Mouse (Mus musculus): ENCODE data around the gene Olfr715. TPM values are rescaled to one million over a fixed set of nuclear protein-coding genes. Genes with fewer than 3 reads are reported as not detected.
"Not testable (repeated sequence)": the region's sequence is repeated elsewhere in the genome, so short reads cannot be mapped to it uniquely, and the experiment has no call there.

The Olfr715 gene
- polyA plus RNA-seq (2015; fragmentation: Nextera tagmentation; extraction: Ambion mirVana), result not detected in 2 replicates

DNA sequence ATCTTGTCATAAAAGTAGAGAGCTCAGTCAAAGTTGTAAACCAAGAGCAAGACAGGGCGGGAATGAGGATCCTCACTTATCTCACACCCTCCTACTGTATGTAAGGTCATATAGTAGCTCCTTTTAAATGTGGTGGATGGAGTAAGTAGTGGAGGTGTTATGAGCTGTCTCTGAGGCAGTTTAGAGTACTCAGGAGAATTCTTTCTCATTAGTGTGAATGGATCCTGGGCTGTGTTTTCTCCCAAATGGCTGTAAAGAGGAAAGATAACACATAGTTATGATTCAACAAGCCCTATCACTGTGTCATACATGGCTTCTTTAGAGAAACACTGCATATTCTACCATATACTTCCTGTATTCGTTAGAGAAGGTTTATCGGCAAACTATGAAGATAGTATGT, at the start of gene Olfr715:
Gene Olfr715 (minus strand): TSS at position 101 of the 400 bp plus-strand sequence.
- H3K4me3 ChIP-seq; ATAC-seq (replicated peaks); H3K9me3 ChIP-seq; H3K9ac ChIP-seq; H3K27me3 ChIP-seq (replicated peaks); H3K27ac ChIP-seq; H3K4me2 ChIP-seq; H3K36me3 ChIP-seq (replicated peaks); H3K4me1 ChIP-seq: not testable (repeated sequence)
- WGBS, result 90% methylated on average over 3 of the region's 3 CpGs

DNA sequence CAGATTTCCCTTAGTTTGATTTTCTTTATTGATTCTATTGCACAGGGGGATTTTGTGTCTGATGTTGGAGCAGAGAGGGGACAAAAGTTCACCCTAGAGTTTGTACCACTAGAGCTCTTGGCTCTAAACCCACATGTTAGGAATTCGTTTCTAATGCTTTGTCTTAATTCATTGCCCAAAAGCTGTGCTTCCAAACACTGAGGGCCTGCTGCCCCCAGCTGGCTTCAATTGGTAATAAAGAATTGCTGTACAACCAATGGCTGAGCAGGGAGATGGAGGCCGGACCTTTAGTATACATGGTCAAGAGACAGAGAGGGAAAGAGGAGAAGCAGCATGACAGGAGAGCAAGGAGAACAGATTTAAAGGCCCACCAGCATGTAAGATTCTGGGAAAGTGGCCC, 49.5 kb upstream of the Olfr715 start:
- Histone ChIP-seq H3K9me3 (no peaks in the 10 kb centered on the region), H3K4me1 (no peaks in the 10 kb centered on the region), H3K36me3 (replicated peaks) (no peaks in the 10 kb centered on the region), H3K4me2 (no peak overlapping the region), H3K27ac (no peak overlapping the region), H3K9ac (no peak overlapping the region), H3K4me3 (no peak overlapping the region), H3K27me3 (replicated peaks) (no peaks in the 10 kb centered on the region)
- no peak for ATAC-seq (replicated peaks)
- WGBS, result 48% methylated on average over 2 of the region's 2 CpGs

DNA sequence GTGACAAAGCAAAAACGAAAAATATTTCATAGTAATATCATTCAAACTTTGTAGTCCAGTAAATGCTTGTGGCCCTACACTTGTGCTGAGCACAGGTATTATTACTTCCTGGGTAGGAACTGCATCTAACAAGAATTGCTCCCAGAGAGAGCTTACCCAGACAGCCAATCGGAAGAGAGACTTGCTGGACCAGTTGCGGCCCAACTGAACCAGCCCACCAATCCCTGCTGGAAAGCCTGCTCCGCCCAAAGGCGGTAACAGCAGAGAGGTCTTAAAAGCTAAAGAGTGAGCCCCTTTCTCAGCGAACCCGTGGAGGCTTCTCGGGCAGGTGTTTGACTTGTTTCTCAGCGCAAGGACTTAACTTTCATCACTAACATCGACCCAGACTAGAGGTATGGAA, 35.8 kb upstream of the Olfr715 start, which contains the start of gene Nlrp14:
Gene Nlrp14 (plus strand): TSS at position 301 of the 400 bp plus-strand sequence.
- ATAC-seq (replicated peaks), result no peak
- Histone ChIP-seq H3K27me3 (replicated peaks) (no peaks in the 10 kb centered on the region), H3K4me2 (no peak within 1 kb of the TSS), H3K9me3 (no peaks in the 10 kb centered on the region), H3K9ac (no peak within 1 kb of the TSS), H3K4me1 (no peaks in the 10 kb centered on the region), H3K36me3 (replicated peaks) (no peaks in the 10 kb centered on the region), H3K27ac (no peak within 1 kb of the TSS), H3K4me3 (no peak within 1 kb of the TSS)
- WGBS, result 86% methylated on average over 10 of the region's 10 CpGs

DNA sequence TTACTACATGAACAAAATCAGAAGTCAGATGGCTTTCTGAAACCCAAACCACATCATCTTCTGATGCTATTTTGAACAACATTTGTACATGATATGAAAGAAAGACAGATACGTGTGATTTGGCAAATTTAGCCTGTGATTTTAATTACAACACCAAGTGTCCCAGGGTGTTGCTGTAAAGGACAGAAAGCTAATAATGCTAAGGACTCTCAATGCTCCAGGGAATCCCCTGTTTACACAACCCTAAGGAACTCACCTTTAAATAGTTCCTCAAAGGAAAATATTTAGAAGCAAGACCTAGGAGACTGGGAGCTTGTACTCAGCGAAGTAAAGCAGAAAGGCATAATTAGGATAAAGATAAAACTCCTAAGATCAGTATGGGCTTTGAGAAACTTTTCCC, 7.1 kb upstream of the Olfr715 start, which contains the start of gene Olfr716:
Gene Olfr716 (plus strand): TSS at position 301 of the 400 bp plus-strand sequence.
- WGBS, result 75% methylated on average over 2 of the region's 2 CpGs
- not testable (repeated sequence) for H3K4me1 ChIP-seq; H3K36me3 ChIP-seq (replicated peaks); ATAC-seq (replicated peaks); H3K27ac ChIP-seq; H3K9ac ChIP-seq; H3K4me3 ChIP-seq; H3K9me3 ChIP-seq; H3K4me2 ChIP-seq; H3K27me3 ChIP-seq (replicated peaks)

DNA sequence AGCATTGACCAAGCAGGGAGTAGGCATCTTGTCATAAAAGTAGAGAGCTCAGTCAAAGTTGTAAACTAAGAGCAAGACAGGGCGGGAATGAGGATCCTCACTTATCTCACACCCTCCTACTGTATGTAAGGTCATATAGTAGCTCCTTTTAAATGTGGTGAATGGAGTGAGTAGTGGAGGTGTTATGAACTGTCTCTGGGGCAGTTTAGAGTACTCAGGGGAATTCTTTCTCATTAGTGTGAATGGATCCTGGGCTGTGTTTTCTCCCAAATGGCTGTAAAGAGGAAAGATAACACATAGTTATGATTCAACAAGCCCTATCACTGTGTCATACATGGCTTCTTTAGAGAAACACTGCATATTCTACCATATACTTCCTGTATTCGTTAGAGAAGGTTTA, 20.6 kb downstream of the Olfr715 start, which contains the start of gene Olfr715b:
Gene Olfr715b (minus strand): TSS at position 101 of the 400 bp plus-strand sequence.
- H3K9ac ChIP-seq; H3K36me3 ChIP-seq (replicated peaks); H3K9me3 ChIP-seq; H3K4me3 ChIP-seq; H3K27ac ChIP-seq; ATAC-seq (replicated peaks); H3K4me1 ChIP-seq; H3K27me3 ChIP-seq (replicated peaks); H3K4me2 ChIP-seq: not testable (repeated sequence)
- 89% methylated on average over 2 of the region's 2 CpGs for WGBS

DNA sequence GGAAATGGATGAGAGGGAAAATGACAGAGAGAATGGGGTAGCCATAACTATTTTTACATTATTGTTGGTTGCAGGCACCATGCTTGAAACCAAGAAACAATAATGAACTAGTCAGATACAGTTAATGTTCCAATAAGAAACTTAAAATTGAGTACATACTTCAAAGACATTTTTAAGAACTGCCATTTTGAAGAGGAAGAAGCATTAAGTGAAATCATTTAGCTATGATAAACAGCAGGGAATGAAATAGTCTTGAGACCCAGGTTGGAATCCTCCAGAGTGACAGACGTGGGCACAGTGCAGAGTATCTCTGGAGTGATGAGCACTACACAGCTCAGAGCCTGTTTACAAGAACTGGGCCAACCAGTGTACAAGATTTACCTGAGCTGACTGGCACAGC, 38.0 kb downstream of the Olfr715 start, which contains the start of gene Olfr17:
Gene Olfr17 (plus strand): TSS at position 301 of the 400 bp plus-strand sequence.
- Histone ChIP-seq H3K36me3 (replicated peaks) (no peaks in the 10 kb centered on the region), H3K27ac (no peak within 1 kb of the TSS), H3K4me3 (no peak within 1 kb of the TSS), H3K27me3 (replicated peaks) (no peaks in the 10 kb centered on the region), H3K9me3 (no peaks in the 10 kb centered on the region), H3K4me1 (no peaks in the 10 kb centered on the region), H3K4me2 (no peak within 1 kb of the TSS), H3K9ac (no peak within 1 kb of the TSS)
- no peak for ATAC-seq (replicated peaks)
- WGBS, result 45% methylated on average over 1 of the region's 1 CpGs

Other genes starting within 250 kb of the Olfr715 start
- gene Olfr706, start 242.9 kb downstream of the Olfr715 start, polyA plus RNA-seq (2015; fragmentation: Nextera tagmentation; extraction: Ambion mirVana), result not detected in 2 replicates
- gene Olfr707, start 229.8 kb downstream of the Olfr715 start, polyA plus RNA-seq (2015; fragmentation: Nextera tagmentation; extraction: Ambion mirVana), result not detected in 2 replicates
- not detected in 2 replicates for gene Olfr1532-ps1, start 223.1 kb downstream of the Olfr715 start, polyA plus RNA-seq (2015; fragmentation: Nextera tagmentation; extraction: Ambion mirVana)
- gene Olfr709-ps1, start 198.9 kb downstream of the Olfr715 start, polyA plus RNA-seq (2015; fragmentation: Nextera tagmentation; extraction: Ambion mirVana), result not detected in 2 replicates
- gene Olfr710, start 182.8 kb downstream of the Olfr715 start, polyA plus RNA-seq (2015; fragmentation: Nextera tagmentation; extraction: Ambion mirVana), result not detected in 2 replicates
- not detected in 2 replicates for gene Olfr6, start 167.1 kb downstream of the Olfr715 start, polyA plus RNA-seq (2015; fragmentation: Nextera tagmentation; extraction: Ambion mirVana)
- not detected in 2 replicates for gene Olfr711, start 155.6 kb downstream of the Olfr715 start, polyA plus RNA-seq (2015; fragmentation: Nextera tagmentation; extraction: Ambion mirVana)
- gene Olfr2, start 125.0 kb downstream of the Olfr715 start, polyA plus RNA-seq (2015; fragmentation: Nextera tagmentation; extraction: Ambion mirVana), result not detected in 2 replicates
- gene Olfr713, start 99.9 kb downstream of the Olfr715 start, polyA plus RNA-seq (2015; fragmentation: Nextera tagmentation; extraction: Ambion mirVana), result not detected in 2 replicates
- gene Olfr714, start 60.1 kb downstream of the Olfr715 start, polyA plus RNA-seq (2015; fragmentation: Nextera tagmentation; extraction: Ambion mirVana), result not detected in 2 replicates
- gene Olfr17, start 37.9 kb downstream of the Olfr715 start, polyA plus RNA-seq (2015; fragmentation: Nextera tagmentation; extraction: Ambion mirVana), result not detected in 2 replicates
- not detected in 2 replicates for gene Olfr715b, start 20.7 kb downstream of the Olfr715 start, polyA plus RNA-seq (2015; fragmentation: Nextera tagmentation; extraction: Ambion mirVana)
- not detected in 2 replicates for gene Olfr716, start 7.2 kb upstream of the Olfr715 start, polyA plus RNA-seq (2015; fragmentation: Nextera tagmentation; extraction: Ambion mirVana)
- not detected in 2 replicates for gene Nlrp14, start 35.9 kb upstream of the Olfr715 start, polyA plus RNA-seq (2015; fragmentation: Nextera tagmentation; extraction: Ambion mirVana)
- gene Rbmxl2, start 78.4 kb upstream of the Olfr715 start, polyA plus RNA-seq (2015; fragmentation: Nextera tagmentation; extraction: Ambion mirVana), result not detected in 2 replicates
- gene Syt9, start 239.6 kb upstream of the Olfr715 start, polyA plus RNA-seq (2015; fragmentation: Nextera tagmentation; extraction: Ambion mirVana), result 10.0 and 12.1 TPM in 2 replicates